Mouse (Mus musculus): ENCODE results near the gene Mrpl23.

GRCm38 (mm10) chr7:142484780-142485179 is 47.7 kb upstream of the Mrpl23 start:
- TF ChIP-seq CTCF (IDR thresholded peaks at IDR 0.05; ENCODE audit: borderline replicate concordance, extremely low read depth, insufficient read depth, insufficient read length) (no peak), POLR2A (IDR thresholded peaks at IDR 0.05; ENCODE audit: borderline replicate concordance, extremely low read depth, insufficient read depth, insufficient read length, poor library complexity, severe bottlenecking) (no peak)

All from brain, embryonic 14.5 days (tissue).